Mouse (Mus musculus) forebrain, embryonic 11.5 days (tissue): ENCODE measurements around the gene Gm11492. TPM values are rescaled to one million over a fixed set of nuclear protein-coding genes. Genes with fewer than 3 reads are reported as not detected.

Experiments
- polyA plus RNA-seq: library from polyadenylated mRNA; unstranded; fragments of >200 nt; fragmentation: Nextera tagmentation; extraction: Ambion mirVana; gene quantifications from 2 replicates; pipeline ENCODE4 v1.2.1, GENCODE M21; 2014

The Gm11492 gene
- polyA plus RNA-seq, 1 experiment from 2014 or later: not detected

Other genes starting within 250 kb of the Gm11492 start
- gene Ppm1e, start 207.6 kb upstream of the Gm11492 start, polyA plus RNA-seq: 13.4 TPM in 2 replicates
- 12.8 and 14.6 TPM in 2 replicates for gene Rad51c, start 161.7 kb upstream of the Gm11492 start, polyA plus RNA-seq
- gene Tex14, start 161.6 kb upstream of the Gm11492 start, polyA plus RNA-seq: 0.33 and 0.61 TPM in 2 replicates
- 8.0 and 8.8 TPM in 2 replicates for gene Sept4, start 2.2 kb downstream of the Gm11492 start, polyA plus RNA-seq
- 72.2 and 75.6 TPM in 2 replicates for gene Mtmr4, start 25.5 kb downstream of the Gm11492 start, polyA plus RNA-seq
- 0.37 and 0.52 TPM in 2 replicates for gene Hsf5, start 50.5 kb downstream of the Gm11492 start, polyA plus RNA-seq
- 1.5 and 1.9 TPM in 2 replicates for gene Rnf43, start 96.1 kb downstream of the Gm11492 start, polyA plus RNA-seq
- gene Supt4a, start 170.9 kb downstream of the Gm11492 start, polyA plus RNA-seq: 132 and 133 TPM in 2 replicates
- 18.8 and 19.9 TPM in 2 replicates for gene Tspoap1, start 193.9 kb downstream of the Gm11492 start, polyA plus RNA-seq
- gene Mpo, start 226.9 kb downstream of the Gm11492 start, polyA plus RNA-seq: 3.6 and 3.9 TPM in 2 replicates